Mouse (Mus musculus): ENCODE data around the gene Rad51. TPM values are rescaled to one million over a fixed set of nuclear protein-coding genes. Genes with fewer than 3 reads are reported as not detected.

Gene Rad51
- polyA plus RNA-seq, 2 experiments from 2014 or later, result 9.9 to 12.3 TPM

Other genes starting within 250 kb of the Rad51 start
- 1 to 10 TPM; 3.6 TPM for gene Bahd1, start 212.4 kb upstream of the Rad51 start, polyA plus RNA-seq (2017; shearing (Covaris generic))
- 1 to 10 TPM; 1.3 to 1.5 TPM for gene Chst14, start 186.3 kb upstream of the Rad51 start, polyA plus RNA-seq (2017; shearing (Covaris generic))
- gene Ccdc32, start 83.4 kb upstream of the Rad51 start, polyA plus RNA-seq (2017; shearing (Covaris generic)), result 10 to 100 TPM; 20.5 to 21.3 TPM
- gene Rpusd2, start 78.0 kb upstream of the Rad51 start, polyA plus RNA-seq (2017; shearing (Covaris generic)), result 1 to 10 TPM; 2.3 to 2.4 TPM
- 10 to 100 TPM; 17.4 to 18.1 TPM for gene Knl1, start 65.7 kb upstream of the Rad51 start, polyA plus RNA-seq (2017; shearing (Covaris generic))
- 10 to 100 TPM; 10.5 to 15.3 TPM for gene Rmdn3, start 44.2 kb downstream of the Rad51 start, polyA plus RNA-seq (2017; shearing (Covaris generic))
- gene Gchfr, start 55.0 kb downstream of the Rad51 start, polyA plus RNA-seq (2017; shearing (Covaris generic)), result not detected
- under 1 TPM; 0.29 to 0.70 TPM for gene Gm14137, start 61.7 kb downstream of the Rad51 start, polyA plus RNA-seq (2017; shearing (Covaris generic))
- gene Zfyve19, start 95.8 kb downstream of the Rad51 start, polyA plus RNA-seq (2017; shearing (Covaris generic)), result 10 to 100 TPM; 31.4 to 44.0 TPM
- gene Dnajc17, start 96.0 kb downstream of the Rad51 start, polyA plus RNA-seq (2017; shearing (Covaris generic)), result 10 to 100 TPM; 21.8 to 29.0 TPM
- gene Ppp1r14d, start 117.1 kb downstream of the Rad51 start, polyA plus RNA-seq (2017; shearing (Covaris generic)), result not detected
- gene Spint1, start 124.6 kb downstream of the Rad51 start, polyA plus RNA-seq (2017; shearing (Covaris generic)), result not detected
- not detected for gene Rhov, start 158.5 kb downstream of the Rad51 start, polyA plus RNA-seq (2017; shearing (Covaris generic))
- 1 to 10 TPM; 4.7 to 7.1 TPM for gene Vps18, start 175.9 kb downstream of the Rad51 start, polyA plus RNA-seq (2017; shearing (Covaris generic))
- gene Dll4, start 213.0 kb downstream of the Rad51 start, polyA plus RNA-seq (2017; shearing (Covaris generic)), result not detected
- gene Chac1, start 238.4 kb downstream of the Rad51 start, polyA plus RNA-seq (2017; shearing (Covaris generic)), result not detected

Measured in activated CD4-positive, CD25-positive, alpha-beta regulatory T cell, adult 4 months (primary cell).